Mouse (Mus musculus): Measurements from ENCODE around the gene Arl4c. TPM values are rescaled to one million over a fixed set of nuclear protein-coding genes. Genes with fewer than 3 reads are reported as not detected.

Gene Arl4c
- polyA plus RNA-seq, 1 experiment from 2014 or later = 13.7 TPM

DNA sequence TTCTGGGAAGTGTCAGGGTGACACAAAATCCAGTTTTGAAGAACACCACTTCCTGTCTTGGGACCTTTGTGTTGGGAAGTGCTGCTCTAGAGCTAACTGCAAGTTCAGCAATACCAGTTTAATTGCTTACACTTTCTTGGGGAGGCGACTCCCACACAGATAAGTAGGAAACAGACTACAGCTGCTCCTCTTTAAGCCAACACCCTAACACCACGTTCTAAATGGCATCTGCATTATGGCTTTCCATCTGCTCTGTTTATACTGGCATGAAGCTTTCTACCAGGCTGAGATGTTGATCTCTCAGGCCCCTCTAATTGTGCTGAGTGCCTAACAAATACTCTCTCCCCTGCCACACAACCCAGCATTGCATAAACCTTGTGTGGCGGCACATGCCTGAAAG lies 36.9 kb upstream of the Arl4c start:
- Histone ChIP-seq H3K9me3 (ENCODE audit: control insufficient read depth, low read length) (no peaks in the 10 kb centered on the region), H3K36me3 (ENCODE audit: control insufficient read depth, insufficient read depth, low read length) (no peaks in the 10 kb centered on the region), H3K4me2 (replicated peaks; ENCODE audit: low read depth, low read length) (no peak overlapping the region), H3K27me3 (ENCODE audit: control insufficient read depth, insufficient read depth, low read length) (no peaks in the 10 kb centered on the region), H3K4me3 (ENCODE audit: low read length) (no peak overlapping the region), H3K27ac (ENCODE audit: low read depth, low read length) (no peak overlapping the region), H3K4me1 (ENCODE audit: control insufficient read depth, insufficient read depth, low read length) (no peaks in the 10 kb centered on the region), H3K9ac (ENCODE audit: low read depth, low read length) (no peak overlapping the region)
- 45% methylated on average over 3 of the region's 3 CpGs for WGBS
- no peak for ATAC-seq (ENCODE audit: low FRiP score, low TSS enrichment)

DNA sequence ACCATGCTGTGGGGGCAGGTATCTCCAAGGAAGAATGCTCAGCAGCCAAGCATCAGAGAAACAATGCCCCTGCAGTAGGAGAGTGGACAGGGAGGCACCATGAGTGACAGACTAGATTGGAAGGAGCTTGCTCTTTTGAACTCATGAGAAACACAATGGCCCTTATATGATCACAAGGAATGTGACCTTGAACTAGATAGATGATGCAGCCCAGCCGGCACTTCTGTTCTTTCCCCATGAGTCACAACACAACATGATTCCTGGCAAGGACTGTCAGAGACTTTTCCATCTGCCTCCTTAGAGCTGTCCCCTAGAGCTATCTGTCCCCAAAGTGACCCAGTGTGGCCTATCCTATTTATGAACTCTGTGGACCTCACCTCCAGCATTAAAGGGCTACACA lies 27.5 kb upstream of the Arl4c start:
- Histone ChIP-seq H3K27me3 (ENCODE audit: control insufficient read depth, insufficient read depth, low read length) (no peaks in the 10 kb centered on the region), H3K4me1 (ENCODE audit: control insufficient read depth, insufficient read depth, low read length) (no peaks in the 10 kb centered on the region), H3K27ac (ENCODE audit: low read depth, low read length) (no peak overlapping the region), H3K4me2 (replicated peaks; ENCODE audit: low read depth, low read length) (no peak overlapping the region), H3K36me3 (ENCODE audit: control insufficient read depth, insufficient read depth, low read length) (no peaks in the 10 kb centered on the region), H3K4me3 (ENCODE audit: low read length) (no peak overlapping the region), H3K9me3 (ENCODE audit: control insufficient read depth, low read length) (no peaks in the 10 kb centered on the region), H3K9ac (ENCODE audit: low read depth, low read length) (no peak overlapping the region)
- ATAC-seq (ENCODE audit: low FRiP score, low TSS enrichment) = no peak
- 88% methylated on average over 1 of the region's 1 CpGs for WGBS

DNA sequence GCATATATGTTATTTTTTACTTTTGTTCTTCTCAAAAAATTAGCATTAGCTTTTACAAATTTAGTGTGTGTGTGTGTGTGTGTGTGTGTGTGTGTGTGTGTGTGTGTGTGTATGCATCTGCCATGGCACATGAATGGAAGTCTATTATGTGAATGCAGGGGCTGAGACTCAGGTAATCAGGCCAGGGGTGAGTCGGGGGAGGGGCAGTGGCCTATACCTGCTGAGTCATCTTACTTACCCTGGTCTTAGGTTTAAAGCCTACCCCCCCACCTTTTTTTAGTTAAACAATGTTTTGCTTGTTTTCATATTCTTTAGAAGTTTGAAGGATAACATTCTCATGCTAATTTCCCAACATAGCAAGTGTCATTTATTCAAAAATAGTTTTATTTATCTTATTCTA lies 25.3 kb upstream of the Arl4c start:
- H3K9me3 ChIP-seq (ENCODE audit: control insufficient read depth, low read length) = no peaks in the 10 kb centered on the region
- no peak overlapping the region for H3K9ac ChIP-seq (ENCODE audit: low read depth, low read length)
- no peak overlapping the region for H3K4me3 ChIP-seq (ENCODE audit: low read length)
- H3K27me3 ChIP-seq (ENCODE audit: control insufficient read depth, insufficient read depth, low read length) = no peaks in the 10 kb centered on the region
- no peak for ATAC-seq (ENCODE audit: low FRiP score, low TSS enrichment)
- H3K4me1 ChIP-seq (ENCODE audit: control insufficient read depth, insufficient read depth, low read length) = no peaks in the 10 kb centered on the region
- no peak overlapping the region for H3K4me2 ChIP-seq (replicated peaks; ENCODE audit: low read depth, low read length)
- WGBS = 90% methylated on average over 1 of the region's 1 CpGs
- no peak overlapping the region for H3K27ac ChIP-seq (ENCODE audit: low read depth, low read length)
- no peaks in the 10 kb centered on the region for H3K36me3 ChIP-seq (ENCODE audit: control insufficient read depth, insufficient read depth, low read length)

DNA sequence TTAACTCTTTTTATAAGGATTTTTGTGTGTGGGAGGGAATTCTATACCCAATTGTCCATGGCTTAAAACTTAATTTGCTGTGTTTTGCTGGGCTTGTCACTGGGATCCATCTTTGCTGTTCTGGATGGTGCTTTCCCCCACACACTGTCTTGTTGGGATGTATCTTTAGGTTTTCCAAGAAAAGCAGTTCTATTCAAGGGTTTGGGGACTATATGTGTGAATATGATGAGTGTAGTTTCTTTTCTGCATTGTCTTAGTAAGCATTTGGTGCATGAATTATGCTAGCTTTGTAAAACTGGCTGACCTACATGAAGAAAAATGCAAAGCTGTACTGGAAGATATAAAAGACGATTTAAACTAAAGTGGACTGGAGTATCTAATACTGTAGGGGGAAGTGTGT lies 23.7 kb upstream of the Arl4c start:
- Histone ChIP-seq H3K27ac (ENCODE audit: low read depth, low read length) (no peak overlapping the region), H3K4me3 (ENCODE audit: low read length) (no peak overlapping the region), H3K4me2 (replicated peaks; ENCODE audit: low read depth, low read length) (no peak overlapping the region), H3K36me3 (ENCODE audit: control insufficient read depth, insufficient read depth, low read length) (no peaks in the 10 kb centered on the region), H3K27me3 (ENCODE audit: control insufficient read depth, insufficient read depth, low read length) (no peaks in the 10 kb centered on the region), H3K9me3 (ENCODE audit: control insufficient read depth, low read length) (no peaks in the 10 kb centered on the region), H3K4me1 (ENCODE audit: control insufficient read depth, insufficient read depth, low read length) (no peaks in the 10 kb centered on the region), H3K9ac (ENCODE audit: low read depth, low read length) (no peak overlapping the region)
- WGBS = 66% methylated on average over 1 of the region's 1 CpGs
- no peak for ATAC-seq (ENCODE audit: low FRiP score, low TSS enrichment)

DNA sequence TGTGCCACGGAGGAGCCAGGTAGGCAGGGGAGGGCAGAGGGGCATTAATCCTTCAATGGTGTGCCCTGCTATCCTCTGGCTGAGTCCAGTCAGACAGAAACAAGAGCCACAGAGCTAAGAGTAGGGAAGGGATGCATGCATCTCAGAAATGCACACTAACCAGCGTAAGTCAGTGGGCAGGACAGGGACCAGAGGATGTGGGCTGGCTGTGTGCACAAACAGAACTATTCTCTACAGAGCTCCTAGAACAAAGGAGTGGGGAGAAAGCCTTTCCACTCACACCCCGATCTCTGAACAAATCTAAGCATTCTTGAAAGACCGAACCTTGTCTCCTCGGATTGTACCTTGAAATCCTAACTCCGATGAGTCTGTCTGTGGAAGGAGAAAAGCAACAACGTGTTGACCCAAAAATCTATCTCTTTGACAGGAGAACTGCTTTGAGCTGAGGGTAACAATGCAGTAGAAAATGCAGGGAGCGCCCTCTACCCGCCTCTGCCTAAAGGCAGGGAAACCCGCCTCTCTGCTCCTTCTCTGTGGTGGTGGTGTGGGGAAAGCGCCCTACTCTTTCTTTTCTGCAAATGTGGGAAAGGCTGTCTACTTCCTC lies 18.7 kb upstream of the Arl4c start:
- Histone ChIP-seq H3K4me2 (replicated peaks; ENCODE audit: low read depth, low read length) (no peak overlapping the region), H3K36me3 (ENCODE audit: control insufficient read depth, insufficient read depth, low read length) (no peaks in the 10 kb centered on the region), H3K9me3 (ENCODE audit: control insufficient read depth, low read length) (no peaks in the 10 kb centered on the region), H3K9ac (ENCODE audit: low read depth, low read length) (no peak overlapping the region), H3K4me3 (ENCODE audit: low read length) (no peak overlapping the region), H3K27ac (ENCODE audit: low read depth, low read length) (no peak overlapping the region), H3K27me3 (ENCODE audit: control insufficient read depth, insufficient read depth, low read length) (no peaks in the 10 kb centered on the region), H3K4me1 (ENCODE audit: control insufficient read depth, insufficient read depth, low read length) (no peaks in the 10 kb centered on the region)
- 50% methylated on average over 11 of the region's 11 CpGs for WGBS
- no peak for ATAC-seq (ENCODE audit: low FRiP score, low TSS enrichment)

DNA sequence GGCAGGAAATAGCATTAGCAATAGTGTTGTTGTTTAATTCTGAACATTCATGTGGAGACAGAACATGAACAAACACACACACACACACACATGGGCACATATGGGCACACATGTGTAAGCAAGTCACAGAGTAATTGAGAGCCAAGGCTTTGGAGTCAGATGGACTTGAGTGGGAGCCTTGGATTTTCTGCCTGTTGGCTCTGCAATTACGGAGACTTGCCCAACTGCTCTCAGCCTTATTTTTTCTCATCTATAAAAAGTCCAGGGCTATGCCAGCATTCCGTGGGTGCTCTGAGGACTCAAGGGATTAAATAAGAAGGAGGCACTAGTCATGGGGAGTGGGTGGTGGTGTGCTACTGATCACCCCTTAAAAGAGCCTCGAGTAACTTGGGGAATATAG lies 16.5 kb upstream of the Arl4c start:
- no peaks in the 10 kb centered on the region for H3K36me3 ChIP-seq (ENCODE audit: control insufficient read depth, insufficient read depth, low read length)
- WGBS = 79% methylated on average over 3 of the region's 3 CpGs
- H3K27me3 ChIP-seq (ENCODE audit: control insufficient read depth, insufficient read depth, low read length) = no peaks in the 10 kb centered on the region
- ATAC-seq (ENCODE audit: low FRiP score, low TSS enrichment) = no peak
- H3K9ac ChIP-seq (ENCODE audit: low read depth, low read length) = no peak overlapping the region
- H3K9me3 ChIP-seq (ENCODE audit: control insufficient read depth, low read length) = no peaks in the 10 kb centered on the region
- H3K4me2 ChIP-seq (replicated peaks; ENCODE audit: low read depth, low read length) = no peak overlapping the region
- H3K27ac ChIP-seq (ENCODE audit: low read depth, low read length) = no peak overlapping the region
- no peak overlapping the region for H3K4me3 ChIP-seq (ENCODE audit: low read length)
- no peaks in the 10 kb centered on the region for H3K4me1 ChIP-seq (ENCODE audit: control insufficient read depth, insufficient read depth, low read length)

DNA sequence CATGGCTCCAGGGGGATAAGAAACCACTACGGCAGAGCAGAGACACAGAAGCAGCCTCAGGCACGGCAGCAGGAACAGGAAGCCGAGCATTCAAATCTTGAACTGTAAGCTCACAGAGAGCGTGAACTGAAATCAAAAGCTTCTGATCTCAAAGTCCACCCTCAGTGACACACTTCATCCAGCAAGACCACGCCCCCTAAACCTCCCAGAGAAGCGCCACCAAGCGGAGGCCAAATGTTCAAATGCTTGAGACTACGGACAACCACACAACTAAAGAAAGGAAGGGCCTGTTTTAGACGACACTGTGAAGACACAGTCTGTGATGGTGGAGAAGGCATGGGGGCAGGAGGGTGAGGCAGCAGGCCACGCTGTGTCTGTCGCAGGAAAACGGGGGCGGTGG lies 15.7 kb upstream of the Arl4c start:
- no peaks in the 10 kb centered on the region for H3K4me1 ChIP-seq (ENCODE audit: control insufficient read depth, insufficient read depth, low read length)
- H3K9me3 ChIP-seq (ENCODE audit: control insufficient read depth, low read length) = no peaks in the 10 kb centered on the region
- WGBS = 82% methylated on average over 13 of the region's 13 CpGs
- no peak overlapping the region for H3K27ac ChIP-seq (ENCODE audit: low read depth, low read length)
- no peak for ATAC-seq (ENCODE audit: low FRiP score, low TSS enrichment)
- H3K4me3 ChIP-seq (ENCODE audit: low read length) = no peak overlapping the region
- H3K27me3 ChIP-seq (ENCODE audit: control insufficient read depth, insufficient read depth, low read length) = no peaks in the 10 kb centered on the region
- no peaks in the 10 kb centered on the region for H3K36me3 ChIP-seq (ENCODE audit: control insufficient read depth, insufficient read depth, low read length)
- no peak overlapping the region for H3K9ac ChIP-seq (ENCODE audit: low read depth, low read length)
- no peak overlapping the region for H3K4me2 ChIP-seq (replicated peaks; ENCODE audit: low read depth, low read length)

DNA sequence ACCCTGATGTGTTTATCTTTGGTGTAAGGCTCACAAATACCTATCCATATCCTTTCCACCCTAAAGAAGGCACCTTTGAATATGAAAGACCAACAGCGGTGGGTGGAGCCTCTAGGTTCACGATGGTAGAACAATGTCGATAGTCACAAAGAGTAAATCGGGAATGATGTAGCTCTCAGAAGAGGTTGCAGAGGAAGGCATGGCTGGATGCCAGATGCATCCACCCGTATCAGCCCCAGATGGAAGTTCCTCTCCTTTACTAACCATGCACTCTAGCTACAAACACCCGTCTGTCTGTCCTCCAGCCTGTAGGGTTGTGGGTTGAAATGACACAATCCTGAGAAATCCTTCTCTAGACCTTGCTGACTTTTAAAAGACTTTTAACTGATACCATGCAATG lies 10.0 kb upstream of the Arl4c start:
- H3K9ac ChIP-seq (ENCODE audit: low read depth, low read length) = no peak overlapping the region
- H3K4me2 ChIP-seq (replicated peaks; ENCODE audit: low read depth, low read length) = no peak overlapping the region
- H3K4me3 ChIP-seq (ENCODE audit: low read length) = no peak overlapping the region
- 85% methylated on average over 6 of the region's 6 CpGs for WGBS
- no peak for ATAC-seq (ENCODE audit: low FRiP score, low TSS enrichment)
- no peaks in the 10 kb centered on the region for H3K4me1 ChIP-seq (ENCODE audit: control insufficient read depth, insufficient read depth, low read length)
- no peak overlapping the region for H3K27ac ChIP-seq (ENCODE audit: low read depth, low read length)
- H3K9me3 ChIP-seq (ENCODE audit: control insufficient read depth, low read length) = no peaks in the 10 kb centered on the region
- H3K36me3 ChIP-seq (ENCODE audit: control insufficient read depth, insufficient read depth, low read length) = no peaks in the 10 kb centered on the region
- H3K27me3 ChIP-seq (ENCODE audit: control insufficient read depth, insufficient read depth, low read length) = no peaks in the 10 kb centered on the region

DNA sequence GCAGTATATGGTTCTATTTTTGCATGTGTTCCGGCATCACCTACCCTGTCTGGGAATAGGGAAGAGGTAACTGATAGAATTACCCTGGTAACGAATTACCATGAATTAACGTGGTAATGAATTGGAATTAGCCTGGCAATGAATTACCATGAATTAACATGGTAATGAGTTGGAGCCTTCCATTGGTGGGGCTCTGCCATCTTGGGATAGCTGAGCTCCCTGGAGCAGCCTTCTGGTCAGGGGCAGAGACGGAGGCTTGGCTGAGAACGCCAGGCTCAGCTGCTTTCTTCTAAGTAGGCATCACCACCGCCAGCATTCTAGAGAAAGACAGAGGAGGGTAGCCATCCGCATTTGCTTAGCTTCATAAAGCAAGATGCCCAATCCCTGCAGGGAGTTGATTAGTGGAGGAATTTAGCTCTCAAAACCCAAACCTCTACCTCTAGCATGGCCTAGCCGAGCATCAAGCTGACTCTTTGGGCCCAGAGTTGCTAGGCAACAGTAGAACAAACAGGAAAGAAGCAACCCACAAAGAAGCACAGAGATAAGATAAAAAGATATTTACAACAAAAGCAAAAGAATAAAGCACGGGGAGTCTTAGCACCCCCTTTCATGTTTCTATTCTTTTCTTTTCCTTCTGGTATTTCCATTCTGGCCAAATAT lies 6.8 kb upstream of the Arl4c start:
- H3K27me3 ChIP-seq (ENCODE audit: control insufficient read depth, insufficient read depth, low read length) = no peaks in the 10 kb centered on the region
- H3K36me3 ChIP-seq (ENCODE audit: control insufficient read depth, insufficient read depth, low read length) = no peaks in the 10 kb centered on the region
- H3K4me1 ChIP-seq (ENCODE audit: control insufficient read depth, insufficient read depth, low read length) = no peaks in the 10 kb centered on the region
- no peak overlapping the region for H3K4me2 ChIP-seq (replicated peaks; ENCODE audit: low read depth, low read length)
- ATAC-seq (ENCODE audit: low FRiP score, low TSS enrichment) = no peak
- H3K9ac ChIP-seq (ENCODE audit: low read depth, low read length) = no peak overlapping the region
- H3K4me3 ChIP-seq (ENCODE audit: low read length) = no peak overlapping the region
- H3K27ac ChIP-seq (ENCODE audit: low read depth, low read length) = no peak overlapping the region
- H3K9me3 ChIP-seq (ENCODE audit: control insufficient read depth, low read length) = no peaks in the 10 kb centered on the region
- 75% methylated on average over 9 of the region's 9 CpGs for WGBS

Measured in kidney, embryonic 14.5 days (tissue).